Mouse (Mus musculus) heart, postnatal 36 days (tissue): ENCODE measurements around the gene Copg2. TPM values are rescaled to one million over a fixed set of nuclear protein-coding genes. Genes with fewer than 3 reads are reported as not detected.
A peak's percentile ranks its signal among the peaks of the same experiment; 100 is the strongest.

Experiments used
- DNase-seq, 2 experiments: peaks; one replicate each; pipeline ENCODE4 v3.0.0; 2021 to 2022
- intact Hi-C: fragments of 180-260 bp; cut with DNase I; formaldehyde crosslinking; loops from one replicate; pipeline ENCODE4 v1.15.1; 2025
- total RNA-seq, 2 experiments: library from RNA; stranded (reverse); gene quantifications; 2 replicates each; pipeline ENCODE4 v1.2.3; 2021

Copg2 gene
- 10 to 100 TPM; 40.1 to 41.5 TPM for total RNA-seq

- peak; percentile 97 to 98 for DNase-seq
- intact Hi-C loops = loop anchor here (5.0 kb wide), 3 partner anchors 204 to 494 kb away; partner anchors contain the start of genes Cep41 and Klhdc10
Observed at GRCm38 (mm10) chr6:30896195-30896985, at the start of gene Copg2. Copg2 (minus strand) TSS chr6:30896794.

GRCm38 (mm10) chr6:30939264-30939663 is 42.7 kb upstream of the Copg2 start:
- no peak for DNase-seq
- intact Hi-C loops = no loop called here

DNA sequence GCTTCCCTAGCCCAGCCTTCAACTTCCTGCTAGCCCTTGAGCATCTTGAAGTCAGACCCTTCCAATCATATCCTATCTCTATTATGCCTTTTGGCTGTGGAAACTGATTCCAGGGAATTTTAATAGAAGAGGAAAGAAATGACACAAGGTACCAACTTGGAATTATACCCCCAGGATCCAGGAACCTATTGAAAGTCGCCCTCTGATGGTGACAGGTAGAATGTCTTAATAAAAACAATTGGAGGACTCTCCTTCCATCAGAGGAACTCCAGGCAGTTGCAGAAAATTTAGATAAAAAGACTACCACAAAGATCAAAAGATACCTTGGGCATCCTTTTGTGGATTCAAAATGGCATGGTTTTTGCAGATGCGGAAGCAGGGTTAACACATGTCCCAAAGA is 26.2 kb upstream of the Copg2 start:
- intact Hi-C loops = loop anchor here (5.0 kb wide), 1 partner anchor 386 kb away; no protein-coding TSS in a partner anchor
- DNase-seq = no peak

DNA sequence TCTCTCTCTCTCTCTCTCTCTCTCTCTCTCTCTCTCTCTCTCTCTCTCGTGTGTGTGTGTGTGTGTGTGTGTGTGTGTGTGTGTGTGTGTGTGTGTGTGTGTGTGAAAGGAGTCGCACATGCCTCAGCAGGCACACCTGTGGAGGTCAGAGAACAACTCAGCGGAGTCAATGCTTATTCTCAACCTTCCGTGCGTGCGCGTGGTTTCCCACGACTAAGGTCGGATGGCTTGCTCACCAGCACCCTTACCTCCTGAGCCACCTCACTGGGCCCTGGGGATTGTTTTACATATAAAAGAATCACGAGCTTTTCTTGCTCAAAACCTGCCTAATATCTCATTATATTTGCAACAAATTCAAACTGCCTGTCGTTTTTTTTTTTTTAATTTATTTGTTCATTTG is 25.2 kb upstream of the Copg2 start:
- intact Hi-C loops = loop anchor here (5.0 kb wide), 1 partner anchor 385 kb away; no protein-coding TSS in a partner anchor
- DNase-seq = no peak

- peak in 1 of 2 experiments; percentile 6 for DNase-seq
- intact Hi-C loops = loop anchor here (5.0 kb wide), 1 partner anchor 384 kb away; no protein-coding TSS in a partner anchor
Observed at GRCm38 (mm10) chr6:30920834-30921675, 24.5 kb upstream of the Copg2 start.

DNA sequence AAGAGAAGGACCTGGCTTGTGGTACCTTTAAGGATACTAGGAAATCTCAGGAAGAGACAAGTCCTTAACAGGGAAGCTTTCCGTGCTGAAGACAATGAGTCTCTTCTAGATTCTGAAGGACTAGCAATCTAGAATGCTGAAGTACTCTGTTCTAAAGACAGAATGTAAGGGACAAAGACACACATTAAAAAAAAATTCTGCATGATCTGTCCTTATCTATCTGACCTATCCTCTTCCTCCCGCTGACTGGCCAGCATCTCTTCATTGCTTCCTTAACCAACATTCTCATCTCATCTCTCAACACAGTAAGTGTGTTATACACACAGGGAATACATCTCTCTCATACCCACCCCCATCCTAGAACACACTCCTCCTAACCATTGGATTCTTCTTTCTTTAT is 18.9 kb upstream of the Copg2 start, which contains the start of gene Tsga13:
Gene Tsga13, minus strand, starts transcription at position 101 of the 400 bp plus-strand sequence.
- intact Hi-C loops = no loop called here
- DNase-seq = no peak

GRCm38 (mm10) chr6:30907970-30908369 is 11.4 kb upstream of the Copg2 start:
- intact Hi-C loops = no loop called here
- DNase-seq = no peak

- no peak for DNase-seq
- intact Hi-C loops = no loop called here
Observed at GRCm38 (mm10) chr6:30904911-30905310, 8.3 kb upstream of the Copg2 start.

DNA sequence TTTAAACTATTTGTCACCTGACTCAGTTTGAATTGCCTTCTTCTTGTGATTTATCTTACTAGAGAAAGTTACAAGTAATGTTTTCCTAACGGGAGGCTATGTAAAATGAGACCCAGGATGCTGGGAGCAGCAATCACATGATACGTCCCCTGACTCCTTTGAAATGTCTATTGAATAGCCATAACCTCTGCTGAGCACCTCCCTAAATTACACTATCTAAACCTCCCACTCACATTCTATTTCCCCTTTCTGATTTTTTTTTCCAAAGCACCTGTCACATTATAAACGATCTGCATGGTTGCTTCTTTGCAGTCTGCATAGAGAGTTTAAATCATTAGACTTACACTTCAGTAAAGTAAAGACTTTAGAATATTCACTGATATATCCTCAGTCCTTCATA is 7.4 kb upstream of the Copg2 start:
- no peak for DNase-seq
- intact Hi-C loops = no loop called here

DNA sequence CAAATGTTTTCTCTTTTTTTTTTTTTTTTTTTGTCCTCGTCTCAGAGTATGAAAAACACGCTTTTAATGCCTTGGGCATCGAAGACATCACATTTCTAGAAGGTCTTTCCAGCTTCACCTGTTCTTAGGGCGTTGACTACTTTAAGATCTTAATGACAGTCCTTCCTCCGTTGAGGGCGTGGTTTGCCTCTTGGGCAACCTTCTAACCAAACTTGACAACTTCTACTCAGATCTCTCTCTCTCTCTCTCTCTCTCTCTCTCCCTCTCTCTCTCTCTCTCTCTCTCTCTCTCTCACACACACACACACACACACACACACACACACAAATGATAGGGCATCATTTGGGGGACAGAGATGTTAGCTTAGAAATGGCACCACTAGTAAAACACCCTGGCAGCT is 926 bp upstream of the Copg2 start:
- intact Hi-C loops = loop anchor here (5.0 kb wide), 3 partner anchors 205 to 495 kb away; partner anchors contain the start of genes Cep41 and Klhdc10
- no peak for DNase-seq

DNA sequence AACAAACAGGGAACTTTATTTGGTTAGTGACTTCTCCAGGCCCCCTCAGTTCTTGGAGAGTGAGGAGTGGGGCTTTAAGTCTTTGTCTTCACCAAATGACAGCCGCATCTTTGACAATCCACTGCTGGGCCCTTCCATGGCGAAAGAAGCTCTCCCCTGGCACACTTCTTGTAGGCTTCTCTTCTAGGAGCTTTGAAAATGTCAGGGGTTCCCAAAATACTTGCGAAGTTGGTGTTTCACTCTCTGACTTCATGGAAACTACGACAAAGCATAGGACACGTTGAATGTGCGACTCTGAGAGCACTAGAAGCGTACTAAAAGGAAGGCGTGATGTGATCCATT is 363 bp upstream of the Copg2 start:
- DNase-seq = no peak
- intact Hi-C loops = loop anchor here (5.0 kb wide), 3 partner anchors 205 to 495 kb away; partner anchors contain the start of genes Cep41 and Klhdc10

DNA sequence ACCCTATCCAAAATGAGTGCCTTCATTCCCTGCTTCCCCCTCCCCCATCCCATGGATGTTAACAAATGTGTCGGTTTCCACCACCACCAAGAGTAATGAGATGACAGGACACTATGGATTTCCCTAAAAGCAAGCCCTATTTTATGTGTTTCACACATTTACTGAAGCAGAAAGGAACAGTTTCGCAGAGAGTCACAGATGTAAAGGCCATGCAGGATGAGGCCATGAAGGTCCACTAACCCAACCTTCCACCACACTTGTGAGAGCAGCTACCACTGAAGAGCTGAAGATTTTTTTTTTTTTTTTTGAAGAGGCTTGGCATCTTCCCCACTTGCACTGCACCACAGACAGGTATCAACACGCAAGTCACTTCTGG is 787 bp downstream of the Copg2 start:
- no peak for DNase-seq
- intact Hi-C loops = loop anchor here (5.0 kb wide), 3 partner anchors 204 to 494 kb away; partner anchors contain the start of genes Cep41 and Klhdc10

GRCm38 (mm10) chr6:30893081-30893480 is 3.5 kb downstream of the Copg2 start:
- intact Hi-C loops = loop anchor here (1.0 kb wide), 1 partner anchor 10 kb away; no protein-coding TSS in a partner anchor

GRCm38 (mm10) chr6:30891761-30892160 is 4.8 kb downstream of the Copg2 start:
- no peak for DNase-seq
- intact Hi-C loops = no loop called here

More at GRCm38 (mm10) chr6:30893081-30893480, 3.5 kb downstream of the Copg2 start:
- DNase-seq = no peak

DNA sequence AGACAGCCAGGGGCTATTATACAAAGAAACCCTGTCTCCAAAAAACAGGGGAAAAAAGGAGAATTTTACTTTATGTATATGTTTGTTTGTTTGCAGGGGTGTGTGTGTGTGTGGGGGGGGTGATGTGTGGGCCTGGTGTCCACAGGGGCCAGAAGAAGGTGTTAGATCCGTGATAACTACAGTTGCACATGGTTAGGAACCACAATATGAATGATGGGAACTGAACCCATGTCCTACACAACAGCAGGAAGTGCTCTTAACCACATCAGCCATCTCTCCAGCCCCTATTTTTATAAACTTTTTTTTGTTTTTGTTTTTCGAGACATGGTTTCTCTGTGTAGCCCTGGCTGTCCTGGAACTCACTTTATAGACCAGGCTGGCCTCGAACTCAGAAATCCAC is 11.7 kb downstream of the Copg2 start:
- DNase-seq = no peak
- intact Hi-C loops = no loop called here

DNA sequence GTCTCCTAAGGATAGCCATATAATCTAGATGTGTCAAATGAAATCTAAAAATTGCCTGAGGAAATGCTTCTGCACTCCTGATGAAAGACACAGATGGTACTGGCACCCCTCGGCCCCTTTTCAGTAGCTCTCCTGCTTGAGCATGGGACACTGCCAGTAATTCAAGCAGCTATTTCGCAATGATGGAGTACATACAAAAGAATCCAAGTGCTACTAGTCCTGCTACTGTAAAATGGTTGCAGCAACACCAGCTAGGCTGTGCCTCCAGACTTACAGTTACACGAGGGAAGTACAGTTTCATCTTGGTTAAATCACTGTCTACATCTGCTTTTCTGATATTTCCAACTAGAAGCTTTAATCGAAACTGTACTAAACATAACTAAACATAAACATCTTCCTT is 13.1 kb downstream of the Copg2 start:
- DNase-seq = no peak
- intact Hi-C loops = loop anchor here (1.0 kb wide), 1 partner anchor 10 kb away; no protein-coding TSS in a partner anchor

- no peak for DNase-seq
- intact Hi-C loops = no loop called here
Observed at GRCm38 (mm10) chr6:30876661-30877060, 19.9 kb downstream of the Copg2 start.

- intact Hi-C loops = no loop called here
- no peak for DNase-seq
Observed at GRCm38 (mm10) chr6:30866501-30866900, 30.1 kb downstream of the Copg2 start.

- no peak for DNase-seq
- intact Hi-C loops = no loop called here
Observed at GRCm38 (mm10) chr6:30865031-30865678, 31.4 kb downstream of the Copg2 start.

- intact Hi-C loops = no loop called here
- DNase-seq = no peak
Observed at GRCm38 (mm10) chr6:30855956-30856355, 40.6 kb downstream of the Copg2 start.

DNA sequence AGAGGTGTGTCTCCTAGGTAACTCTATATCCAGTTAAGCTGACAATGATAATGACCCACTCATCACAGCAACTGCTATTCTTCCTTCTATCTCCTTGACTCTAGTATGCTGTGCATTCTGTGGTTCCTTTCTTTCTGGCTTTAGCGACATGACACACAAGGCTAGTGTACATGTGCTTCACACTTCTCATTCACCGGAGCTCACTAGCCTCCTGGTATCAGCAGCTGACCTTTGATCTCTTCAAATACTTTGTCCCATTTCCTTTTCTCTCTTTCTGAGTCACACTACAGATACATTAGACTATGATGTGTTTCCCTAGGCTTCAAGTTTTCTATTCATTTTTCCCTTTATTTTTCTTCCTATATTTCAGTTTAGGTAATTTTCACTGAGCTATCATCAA is 41.4 kb downstream of the Copg2 start:
- intact Hi-C loops = no loop called here
- DNase-seq = no peak
